Mouse (Mus musculus): ENCODE results near the gene Gucy2d. TPM values are rescaled to one million over a fixed set of nuclear protein-coding genes. Genes with fewer than 3 reads are reported as not detected.

Gucy2d gene
- total and polyA plus RNA-seq, 2 experiments from 2014 or later = 0.20 TPM; not detected in 1

- Histone ChIP-seq H3K4me2 (ENCODE audit: low read depth, low read length) (no peak overlapping the region), H3K27me3 (ENCODE audit: insufficient read depth, low read length) (no peaks in the 10 kb centered on the region), H3K9ac (replicated peaks; ENCODE audit: low read length) (no peak overlapping the region), H3K4me1 (ENCODE audit: insufficient read depth, low read length) (no peaks in the 10 kb centered on the region), H3K4me3 (ENCODE audit: low read length) (no peak overlapping the region), H3K36me3 (ENCODE audit: insufficient read depth, low read length) (no peaks in the 10 kb centered on the region), H3K27ac (no peak overlapping the region), H3K9me3 (ENCODE audit: low read length) (no peaks in the 10 kb centered on the region)
- ATAC-seq (no peak), DNase-seq (ENCODE audit: low spot score) (no peak)
- WGBS = 75% methylated on average over 3 of the region's 3 CpGs
- no peak for TF ChIP-seq CTCF (IDR thresholded peaks at IDR 0.05; ENCODE audit: low read depth)
These were observed 6.7 kb downstream of the Gucy2d start for GRCm38 (mm10) chr7:98446873-98447272.

DNA sequence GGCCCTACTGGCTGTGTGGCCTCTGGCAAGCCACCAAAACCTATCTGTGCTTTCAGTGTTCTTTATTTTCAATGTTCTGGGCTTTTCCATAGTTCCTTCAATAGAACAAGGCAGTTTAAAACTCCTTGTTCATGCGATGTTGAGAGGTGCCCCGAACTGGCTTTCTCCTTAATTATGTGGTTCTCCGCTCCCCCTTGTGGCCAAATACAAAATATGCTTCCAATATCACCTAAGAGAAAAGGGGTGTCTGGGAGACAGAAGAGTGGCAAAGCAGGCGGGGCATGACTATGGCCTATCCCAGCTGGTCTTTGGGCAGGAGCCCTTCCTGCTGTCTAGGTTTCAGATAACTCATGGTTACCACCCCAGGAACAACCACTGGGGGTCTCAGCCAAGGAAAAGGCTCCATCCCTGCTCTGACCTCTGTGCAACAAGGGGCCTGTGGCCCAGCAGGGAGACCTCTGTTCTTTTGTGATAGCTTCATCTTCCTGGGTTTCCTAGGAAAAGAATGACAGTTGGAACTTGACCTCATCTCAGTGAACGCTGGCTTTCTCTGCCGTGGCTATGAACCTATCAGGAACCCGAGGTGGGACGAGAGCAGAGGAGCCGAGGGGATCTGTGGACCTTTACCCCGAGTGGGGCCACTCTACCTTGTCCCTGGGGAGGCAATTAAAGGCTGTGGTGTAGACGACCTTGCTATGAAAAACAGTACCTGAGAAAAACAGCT is 7.5 kb downstream of the Gucy2d start:
- H3K9me3 ChIP-seq (ENCODE audit: low read length) = no peaks in the 10 kb centered on the region
- no peak overlapping the region for H3K9ac ChIP-seq (replicated peaks; ENCODE audit: low read length)
- no peaks in the 10 kb centered on the region for H3K4me1 ChIP-seq (ENCODE audit: insufficient read depth, low read length)
- H3K27me3 ChIP-seq (ENCODE audit: insufficient read depth, low read length) = no peaks in the 10 kb centered on the region
- H3K36me3 ChIP-seq (ENCODE audit: insufficient read depth, low read length) = no peaks in the 10 kb centered on the region
- DNase-seq (ENCODE audit: low spot score) = peak; percentile 81
- H3K27ac ChIP-seq = no peak overlapping the region
- 52% methylated on average over 11 of the region's 11 CpGs for WGBS
- peak; percentile 74 for TF ChIP-seq CTCF (IDR thresholded peaks at IDR 0.05; ENCODE audit: low read depth)
- no peak overlapping the region for H3K4me2 ChIP-seq (ENCODE audit: low read depth, low read length)
- no peak overlapping the region for H3K4me3 ChIP-seq (ENCODE audit: low read length)
- ATAC-seq = peak; percentile 27; the same call in 1 of the 2 replicates

- no peak overlapping the region for H3K27ac ChIP-seq
- ATAC-seq (no peak), DNase-seq (ENCODE audit: low spot score) (no peak)
- no peaks in the 10 kb centered on the region for H3K36me3 ChIP-seq (ENCODE audit: insufficient read depth, low read length)
- H3K27me3 ChIP-seq (ENCODE audit: insufficient read depth, low read length) = no peaks in the 10 kb centered on the region
- H3K4me2 ChIP-seq (ENCODE audit: low read depth, low read length) = no peak overlapping the region
- no peak overlapping the region for H3K9ac ChIP-seq (replicated peaks; ENCODE audit: low read length)
- H3K4me3 ChIP-seq (ENCODE audit: low read length) = no peak overlapping the region
- H3K9me3 ChIP-seq (ENCODE audit: low read length) = no peaks in the 10 kb centered on the region
- TF ChIP-seq CTCF (IDR thresholded peaks at IDR 0.05; ENCODE audit: low read depth) = no peak
- 86% methylated on average over 5 of the region's 5 CpGs for WGBS
- no peaks in the 10 kb centered on the region for H3K4me1 ChIP-seq (ENCODE audit: insufficient read depth, low read length)
These were observed 8.1 kb downstream of the Gucy2d start for GRCm38 (mm10) chr7:98448309-98448630.

GRCm38 (mm10) chr7:98449696-98450095 is 9.5 kb downstream of the Gucy2d start:
- Histone ChIP-seq H3K4me3 (ENCODE audit: low read length) (no peak overlapping the region), H3K9ac (replicated peaks; ENCODE audit: low read length) (no peak overlapping the region), H3K27me3 (ENCODE audit: insufficient read depth, low read length) (no peaks in the 10 kb centered on the region), H3K4me1 (ENCODE audit: insufficient read depth, low read length) (no peaks in the 10 kb centered on the region), H3K9me3 (ENCODE audit: low read length) (no peaks in the 10 kb centered on the region), H3K4me2 (ENCODE audit: low read depth, low read length) (no peak overlapping the region), H3K27ac (no peak overlapping the region), H3K36me3 (ENCODE audit: insufficient read depth, low read length) (no peaks in the 10 kb centered on the region)
- no peak for DNase-seq (ENCODE audit: low spot score)
- TF ChIP-seq CTCF (IDR thresholded peaks at IDR 0.05; ENCODE audit: low read depth) = no peak
- no peak for ATAC-seq
- WGBS = 89% methylated on average over 9 of the region's 9 CpGs

GRCm38 (mm10) chr7:98454397-98455120 is 14.3 kb downstream of the Gucy2d start:
- Histone ChIP-seq H3K4me1 (ENCODE audit: insufficient read depth, low read length) (no peaks in the 10 kb centered on the region), H3K27me3 (ENCODE audit: insufficient read depth, low read length) (no peaks in the 10 kb centered on the region), H3K27ac (no peak overlapping the region), H3K9me3 (ENCODE audit: low read length) (no peaks in the 10 kb centered on the region), H3K9ac (replicated peaks; ENCODE audit: low read length) (no peak overlapping the region), H3K4me3 (ENCODE audit: low read length) (no peak overlapping the region), H3K36me3 (ENCODE audit: insufficient read depth, low read length) (no peaks in the 10 kb centered on the region), H3K4me2 (ENCODE audit: low read depth, low read length) (no peak overlapping the region)
- TF ChIP-seq CTCF (IDR thresholded peaks at IDR 0.05; ENCODE audit: low read depth) = no peak
- no peak for DNase-seq (ENCODE audit: low spot score)
- WGBS = 75% methylated on average over 10 of the region's 10 CpGs
- no peak for ATAC-seq

DNA sequence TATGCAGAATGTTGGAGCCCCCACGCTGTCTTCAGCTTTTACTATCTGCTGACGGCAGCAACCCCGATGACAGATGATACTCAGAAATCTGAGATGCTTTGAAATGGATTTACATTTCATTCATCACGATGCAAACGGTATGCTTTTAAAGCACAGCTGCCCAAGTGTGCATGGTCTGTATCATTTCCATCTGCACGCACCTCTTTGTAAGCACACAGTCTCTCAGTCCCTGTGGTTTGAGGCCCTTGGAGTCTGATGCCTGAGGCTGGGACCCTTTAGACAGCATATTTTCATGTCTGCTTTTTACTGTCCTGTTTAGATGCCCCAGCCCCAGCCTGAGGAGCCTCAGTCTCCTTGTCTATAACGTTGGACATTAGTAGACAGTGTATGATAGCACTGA is 20.1 kb downstream of the Gucy2d start:
- ATAC-seq = no peak
- no peaks in the 10 kb centered on the region for H3K9me3 ChIP-seq (ENCODE audit: low read length)
- TF ChIP-seq CTCF (IDR thresholded peaks at IDR 0.05; ENCODE audit: low read depth) = no peak

GRCm38 (mm10) chr7:98469089-98469488 is 28.9 kb downstream of the Gucy2d start:
- DNase-seq (ENCODE audit: low spot score) = no peak
- Histone ChIP-seq H3K9ac (replicated peaks; ENCODE audit: low read length) (no peak overlapping the region), H3K9me3 (ENCODE audit: low read length) (no peaks in the 10 kb centered on the region), H3K27me3 (ENCODE audit: insufficient read depth, low read length) (no peaks in the 10 kb centered on the region), H3K27ac (no peak overlapping the region), H3K4me2 (ENCODE audit: low read depth, low read length) (no peak overlapping the region), H3K4me1 (ENCODE audit: insufficient read depth, low read length) (no peaks in the 10 kb centered on the region), H3K4me3 (ENCODE audit: low read length) (no peak overlapping the region), H3K36me3 (ENCODE audit: insufficient read depth, low read length) (no peaks in the 10 kb centered on the region)
- no peak for TF ChIP-seq CTCF (IDR thresholded peaks at IDR 0.05; ENCODE audit: low read depth)
- ATAC-seq = no peak
- 67% methylated on average over 3 of the region's 3 CpGs for WGBS

More for the DNA sequence above, 20.1 kb downstream of the Gucy2d start:
- Histone ChIP-seq H3K4me1 (ENCODE audit: insufficient read depth, low read length) (no peaks in the 10 kb centered on the region), H3K27me3 (ENCODE audit: insufficient read depth, low read length) (no peaks in the 10 kb centered on the region), H3K4me2 (ENCODE audit: low read depth, low read length) (no peak overlapping the region), H3K36me3 (ENCODE audit: insufficient read depth, low read length) (no peaks in the 10 kb centered on the region), H3K9ac (replicated peaks; ENCODE audit: low read length) (no peak overlapping the region), H3K4me3 (ENCODE audit: low read length) (no peak overlapping the region), H3K27ac (no peak overlapping the region)
- WGBS = 77% methylated on average over 7 of the region's 7 CpGs
- no peak for DNase-seq (ENCODE audit: low spot score)

Data from hindbrain, postnatal 0 days (tissue).